In the genomic region with DNA sequence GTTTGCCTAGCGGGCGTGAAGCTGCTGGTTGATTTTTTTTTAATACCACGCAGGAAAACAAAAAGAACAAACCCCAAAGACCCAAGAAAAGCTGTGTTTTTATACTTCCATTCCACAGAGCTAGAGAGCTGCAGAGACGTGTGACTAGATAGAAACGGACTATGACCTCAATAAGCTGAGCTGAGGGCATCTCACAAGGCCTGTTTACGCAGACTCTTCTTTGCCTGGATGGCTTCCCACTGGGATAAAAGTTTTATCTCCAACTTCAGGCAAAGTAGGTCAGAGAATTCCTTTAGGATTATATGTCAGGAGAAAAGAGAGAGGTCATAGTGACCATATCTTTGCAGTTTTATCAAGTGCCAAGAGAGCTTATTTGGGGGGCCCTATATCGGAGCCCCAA, we compare ENCODE assay signal across 26 mouse cellular contexts.
A peak's percentile ranks its signal among the peaks of the same experiment; 100 is the strongest.
DNase-seq lines count a peak whose midpoint lies in the region; ATAC-seq and TF ChIP-seq lines count a peak whose summit lies in the region.
"Had no signal": no experiment of that assay in that cellular context is flagged by ENCODE, and none has a peak within 500 bp of the region (broad histone marks: within the 10 kb centered on the region; RNA-seq: fewer than 3 reads in every experiment).

No protein-coding gene starts in this region.

- peak; percentile 26 for DNase-seq in heart, postnatal 0 days (ENCODE audit: low spot score)
- DNase-seq in kidney, adult 9 months = peak; percentile 81
- peak; percentile 55 for DNase-seq in adipocyte (ENCODE audit: low spot score)
- DNase-seq in kidney, postnatal 14 days = peak; percentile 62
- no peak for DNase-seq in gastrocnemius, postnatal 36 days
- DNase-seq: B cell, adult 2 months; cerebellum, adult 8-10 months; cerebellum, postnatal 36 days; gastrocnemius, postnatal 10 days; right cerebral cortex, postnatal 4 days; thymus, adult 2 months; thymus, postnatal 36 days had no signal

- TF ChIP-seq CTCF in heart, postnatal 0 days (IDR thresholded peaks at IDR 0.05; ENCODE audit: low read depth) = no peak

- TF ChIP-seq EP300 in heart, postnatal 0 days (IDR thresholded peaks at IDR 0.05; ENCODE audit: low read depth) = no peak

- no peak overlapping the region for H3K4me2 ChIP-seq in heart, postnatal 0 days (ENCODE audit: low read depth, low read length)
- H3K4me2 ChIP-seq in heart, embryonic 11.5 days = no peak overlapping the region
- no peak overlapping the region for H3K4me2 ChIP-seq in kidney, embryonic 16.5 days (replicated peaks; ENCODE audit: low read depth, low read length)
- H3K4me2 ChIP-seq: forebrain, embryonic 13.5 days; hindbrain, embryonic 14.5 days; limb, embryonic 12.5 days; lung, embryonic 15.5 days; midbrain, embryonic 11.5 days had no signal

- H3K4me1 ChIP-seq in heart, postnatal 0 days (ENCODE audit: control insufficient read depth, insufficient read depth) = peaks cover 4% of the 10 kb centered on the region; the same call in 1 of the 2 replicates
- peaks cover 14% of the 10 kb centered on the region for H3K4me1 ChIP-seq in heart, embryonic 11.5 days (ENCODE audit: control insufficient read depth, insufficient read depth, low read length)
- peaks cover 14% of the 10 kb centered on the region; the same call in 1 of the 2 replicates for H3K4me1 ChIP-seq in kidney, embryonic 16.5 days (ENCODE audit: insufficient read depth, low read length)
- H3K4me1 ChIP-seq: forebrain, embryonic 13.5 days had no signal

- 66% methylated on average over 7 of the region's 7 CpGs for WGBS in heart, postnatal 0 days
- 60% methylated on average over 7 of the region's 7 CpGs for WGBS in heart, embryonic 11.5 days (ENCODE audit: insufficient replicate concordance)
- 77% methylated on average over 7 of the region's 7 CpGs for WGBS in kidney, embryonic 16.5 days

- no peak for ATAC-seq in heart, postnatal 0 days (ENCODE audit: insufficient read depth, low read depth)
- ATAC-seq in heart, embryonic 11.5 days (replicated peaks; ENCODE audit: insufficient number of reproducible peaks, low FRiP score, low TSS enrichment) = no peak
- ATAC-seq in kidney, embryonic 16.5 days (ENCODE audit: low FRiP score, low TSS enrichment) = no peak
- ATAC-seq: activated CD4-positive, CD25-positive, alpha-beta regulatory T cell, adult 4 months; forebrain, embryonic 13.5 days; intestine, postnatal 0 days; midbrain, embryonic 16.5 days had no signal

- no peak overlapping the region for H3K27ac ChIP-seq in heart, postnatal 0 days (ENCODE audit: low read depth)
- H3K27ac ChIP-seq in heart, embryonic 11.5 days (ENCODE audit: low read depth, low read length) = no peak overlapping the region
- no peak overlapping the region for H3K27ac ChIP-seq in kidney, embryonic 16.5 days (ENCODE audit: low read length)
- H3K27ac ChIP-seq: forebrain, embryonic 13.5 days; hindbrain, embryonic 14.5 days; layer of hippocampus, adult 2 months; left cerebral cortex, adult 2 months; limb, embryonic 12.5 days; liver, embryonic 14.5 days; lung, embryonic 15.5 days had no signal

- H3K27me3 ChIP-seq in heart, postnatal 0 days (ENCODE audit: control insufficient read depth, insufficient read depth, low read length) = no peaks in the 10 kb centered on the region
- H3K27me3 ChIP-seq in heart, embryonic 11.5 days (ENCODE audit: control insufficient read depth, insufficient read depth, low read length) = no peaks in the 10 kb centered on the region
- no peaks in the 10 kb centered on the region for H3K27me3 ChIP-seq in kidney, embryonic 16.5 days (ENCODE audit: insufficient read depth, low read length)
- H3K27me3 ChIP-seq: forebrain, embryonic 13.5 days; limb, embryonic 12.5 days; lung, embryonic 15.5 days had no signal

- no peaks in the 10 kb centered on the region for H3K36me3 ChIP-seq in heart, postnatal 0 days (replicated peaks; ENCODE audit: control insufficient read depth, insufficient read depth, low read length)
- no peaks in the 10 kb centered on the region for H3K36me3 ChIP-seq in heart, embryonic 11.5 days (ENCODE audit: control insufficient read depth, insufficient read depth, low read length)
- no peaks in the 10 kb centered on the region for H3K36me3 ChIP-seq in kidney, embryonic 16.5 days (ENCODE audit: insufficient read depth, low read length)
- H3K36me3 ChIP-seq: heart, embryonic 10.5 days; limb, embryonic 12.5 days; lung, embryonic 15.5 days had no signal

- no peak overlapping the region for H3K4me3 ChIP-seq in heart, postnatal 0 days (ENCODE audit: low read depth, low read length)
- H3K4me3 ChIP-seq in heart, embryonic 11.5 days (ENCODE audit: low read depth, low read length) = no peak overlapping the region
- H3K4me3 ChIP-seq in kidney, embryonic 16.5 days (ENCODE audit: low read length) = no peak overlapping the region
- H3K4me3 ChIP-seq: forebrain, embryonic 13.5 days; heart, embryonic 10.5 days; layer of hippocampus, adult 2 months; left cerebral cortex, adult 2 months; limb, embryonic 12.5 days; lung, embryonic 15.5 days had no signal

- H3K9ac ChIP-seq in heart, postnatal 0 days (replicated peaks; ENCODE audit: low read depth, low read length) = no peak overlapping the region
- no peak overlapping the region for H3K9ac ChIP-seq in heart, embryonic 11.5 days (ENCODE audit: low read depth, low read length)
- H3K9ac ChIP-seq in kidney, embryonic 16.5 days (replicated peaks; ENCODE audit: low read length) = no peak overlapping the region
- H3K9ac ChIP-seq: forebrain, embryonic 13.5 days; hindbrain, embryonic 14.5 days; limb, embryonic 12.5 days; liver, embryonic 14.5 days; lung, embryonic 15.5 days had no signal

- intact Hi-C loops in gastrocnemius, postnatal 36 days (cut with DNase I) = no loop called here

- H3K9me3 ChIP-seq in heart, postnatal 0 days (replicated peaks; ENCODE audit: control insufficient read depth, low read length) = no peaks in the 10 kb centered on the region
- no peaks in the 10 kb centered on the region for H3K9me3 ChIP-seq in heart, embryonic 11.5 days (replicated peaks; ENCODE audit: control insufficient read depth, low read length)
- H3K9me3 ChIP-seq in kidney, embryonic 16.5 days (ENCODE audit: low read length) = no peaks in the 10 kb centered on the region
- H3K9me3 ChIP-seq: forebrain, embryonic 13.5 days; heart, embryonic 10.5 days; limb, embryonic 12.5 days; lung, embryonic 15.5 days had no signal

Comparison
In these comparisons a context has a peak if more than half of its experiments do, and no peak if none do; other contexts are left out.
1. DNase-seq: peak in heart, postnatal 0 days (single experiment), kidney, adult 9 months (single experiment), adipocyte (single experiment) and kidney, postnatal 14 days (single experiment); none in gastrocnemius, postnatal 36 days (0 of 2).